Mouse (Mus musculus) limb, embryonic 11.5 days (tissue): ENCODE measurements around the gene Pms1. TPM values are rescaled to one million over a fixed set of nuclear protein-coding genes. Genes with fewer than 3 reads are reported as not detected.
A peak's percentile ranks its signal among the peaks of the same experiment; 100 is the strongest.
"Not testable (repeated sequence)": the region's sequence is repeated elsewhere in the genome, so short reads cannot be mapped to it uniquely, and the experiment has no call there.

Experiments
- ATAC-seq: fragments of 200-750 bp; cut with Nextera tagmentation; 2 replicates; pipeline ENCODE4 v1.8.0; 2017; ENCODE audit warnings: low read depth; ENCODE audit not compliant: insufficient number of reproducible peaks, low FRiP score, low TSS enrichment
- DNase-seq: peaks from one replicate; pipeline ENCODE4 v3.0.0-alpha.2; 2015; ENCODE audit warnings: low spot score
- H3K27ac ChIP-seq: fragments of 300-500 bp; sonication (generic); replicated peaks from 2 replicates; pipeline ENCODE4 v1.5.1; 2014; ENCODE audit warnings: low read depth, mild to moderate bottlenecking, low read length
- H3K27me3 ChIP-seq: fragments of 300-500 bp; sonication (generic); 2 replicates; pipeline ENCODE4 v1.6.1; 2014; ENCODE audit warnings: mild to moderate bottlenecking, low read length, mixed read lengths; ENCODE audit not compliant: control insufficient read depth, insufficient read depth
- H3K36me3 ChIP-seq: fragments of 300-500 bp; sonication (generic); 2 replicates; pipeline ENCODE4 v1.6.1; 2014; ENCODE audit warnings: mild to moderate bottlenecking, low read length, moderate library complexity, mixed read lengths; ENCODE audit not compliant: control insufficient read depth, insufficient read depth
- H3K4me1 ChIP-seq: fragments of 300-500 bp; sonication (generic); 2 replicates; pipeline ENCODE4 v1.6.1; 2014; ENCODE audit warnings: low read length, mixed read lengths; ENCODE audit not compliant: control insufficient read depth, insufficient read depth
- H3K4me2 ChIP-seq: fragments of 300-500 bp; sonication (generic); 2 replicates; pipeline ENCODE4 v1.6.1; 2014; ENCODE audit warnings: low read depth, mild to moderate bottlenecking, moderate library complexity; ENCODE audit not compliant: severe bottlenecking
- H3K4me3 ChIP-seq: fragments of 300-500 bp; sonication (generic); 2 replicates; pipeline ENCODE4 v1.5.1; 2014; ENCODE audit warnings: low read depth, low read length
- H3K9ac ChIP-seq: fragments of 300-500 bp; sonication (generic); 2 replicates; pipeline ENCODE4 v1.6.1; 2014; ENCODE audit warnings: mild to moderate bottlenecking, low read length
- H3K9me3 ChIP-seq: fragments of 300-500 bp; sonication (generic); 2 replicates; pipeline ENCODE4 v1.6.1; 2016; ENCODE audit warnings: low read length; ENCODE audit not compliant: control insufficient read depth
- WGBS: fragments of 180-500 bp; shearing (Covaris S2); extraction: QIAGEN DNeasy Blood & Tissue Kit; methylation state at CpG from one replicate; pipeline ENCODE4 v1.1.7; 2014; 5-methylcytosine and 5-hydroxymethylcytosine counted together
- polyA plus RNA-seq: library from polyadenylated mRNA; unstranded; fragments of >200 nt; fragmentation: Nextera tagmentation; extraction: Ambion mirVana; gene quantifications from 2 replicates; pipeline ENCODE4 v1.2.1, GENCODE M21; 2014

The Pms1 gene
- 26.0 and 27.4 TPM in 2 replicates for polyA plus RNA-seq

DNA sequence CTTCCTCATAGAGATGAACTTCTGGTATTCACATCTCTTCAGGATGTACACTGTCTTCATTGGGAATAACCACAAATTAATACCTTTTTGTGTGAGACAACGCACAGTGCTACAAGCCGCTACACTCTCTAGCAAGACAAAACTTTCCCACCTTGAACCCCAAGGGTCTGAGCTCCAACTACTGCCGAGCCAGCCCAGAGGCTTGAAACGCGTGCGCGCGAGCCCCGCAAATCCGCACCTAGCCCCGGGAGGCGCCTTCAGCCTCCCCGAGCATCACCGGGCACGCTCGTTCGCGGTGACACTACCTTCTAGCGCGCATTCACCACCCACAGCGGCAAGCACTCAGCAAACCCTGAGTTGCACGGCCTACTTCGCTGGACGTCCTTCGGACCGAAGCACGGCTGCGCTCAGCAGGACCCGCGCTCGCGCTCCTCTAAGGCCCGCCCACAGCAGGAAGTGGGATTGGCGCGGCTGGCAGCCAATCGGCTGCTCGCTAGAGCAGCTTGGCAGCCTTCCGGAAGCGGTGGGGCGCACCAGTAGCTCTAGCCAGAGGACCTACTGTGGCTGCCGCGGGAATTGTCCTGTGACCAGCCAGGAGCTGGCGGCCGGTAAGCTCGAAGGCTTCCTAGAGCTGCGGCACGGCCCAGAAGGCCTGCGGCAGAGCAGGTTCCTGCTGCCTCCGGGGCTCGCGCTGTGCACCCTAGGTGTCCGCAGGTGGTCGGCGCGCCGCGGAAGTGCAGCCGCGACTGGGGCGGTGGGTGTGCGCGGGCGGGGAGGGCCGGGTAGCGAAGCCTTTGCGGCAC, at the start of gene Pms1, which contains the start of the genes Ormdl1 and Gm28778:
TSS of gene Pms1 (minus strand) at position 438 of the 803 bp plus-strand sequence.
TSS of gene Ormdl1 (plus strand) at position 515 of the 803 bp plus-strand sequence.
TSS of gene Gm28778 (plus strand) at position 531 of the 803 bp plus-strand sequence.
- Histone ChIP-seq H3K4me2 (peak within 1 kb of the TSS; percentile 49), H3K36me3 (no peaks in the 10 kb centered on the region), H3K9ac (peak within 1 kb of the TSS; percentile 90), H3K27me3 (no peaks in the 10 kb centered on the region), H3K9me3 (no peaks in the 10 kb centered on the region), H3K4me3 (peak within 1 kb of the TSS; percentile 78), H3K27ac (no peak within 1 kb of the TSS; the same call in 1 of the 2 replicates), H3K4me1 (0 out of 2 replicates have a peak, but pooled peaks cover 2% of the 10 kb centered on the region)
- WGBS: under 1% methylated on average over 66 of the region's 66 CpGs
- ATAC-seq: peak; percentile 100
- peak; percentile 95 for DNase-seq

- H3K4me3 ChIP-seq: no peak overlapping the region
- H3K27ac ChIP-seq: no peak overlapping the region
- H3K36me3 ChIP-seq: peaks cover 5% of the 10 kb centered on the region
- H3K9me3 ChIP-seq: no peaks in the 10 kb centered on the region
- H3K9ac ChIP-seq: no peak overlapping the region
- WGBS: 96% methylated on average over 2 of the region's 2 CpGs
- H3K4me2 ChIP-seq: no peak overlapping the region
- H3K4me1 ChIP-seq: no peaks in the 10 kb centered on the region
- DNase-seq: no peak
- no peak for ATAC-seq
- no peaks in the 10 kb centered on the region for H3K27me3 ChIP-seq
Observed at GRCm38 (mm10) chr1:53341071-53341470, 44.3 kb upstream of the Pms1 start.

DNA sequence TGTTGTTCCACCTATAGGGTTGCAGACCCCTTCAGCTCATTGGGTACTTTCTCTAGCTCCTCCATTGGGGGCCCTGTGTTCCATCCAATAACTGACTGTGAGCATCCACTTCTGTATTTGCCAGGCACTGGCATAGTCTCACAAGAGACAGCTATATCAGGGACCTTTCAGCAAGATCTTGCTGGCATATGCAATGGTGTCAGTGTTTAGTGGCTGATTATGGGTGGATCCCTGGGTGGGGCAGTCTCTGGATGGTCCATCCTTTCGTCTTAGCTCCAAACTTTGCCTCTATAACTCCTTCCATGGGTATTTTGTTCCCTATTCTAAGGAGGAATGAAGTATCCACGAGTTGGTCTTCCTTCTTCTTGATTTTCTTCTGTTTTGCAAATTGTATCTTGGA, 40.6 kb upstream of the Pms1 start:
- not testable (repeated sequence) for H3K9me3 ChIP-seq, H3K4me1 ChIP-seq, H3K9ac ChIP-seq, DNase-seq, H3K4me2 ChIP-seq, H3K27me3 ChIP-seq, H3K4me3 ChIP-seq, H3K27ac ChIP-seq, ATAC-seq, H3K36me3 ChIP-seq
- 70% methylated on average over 2 of the region's 2 CpGs for WGBS

GRCm38 (mm10) chr1:53335465-53335864, 38.6 kb upstream of the Pms1 start:
- Histone ChIP-seq H3K9ac (no peak overlapping the region), H3K4me2 (no peak overlapping the region), H3K4me3 (no peak overlapping the region), H3K27me3 (no peaks in the 10 kb centered on the region), H3K36me3 (no peaks in the 10 kb centered on the region), H3K4me1 (no peaks in the 10 kb centered on the region), H3K9me3 (no peaks in the 10 kb centered on the region), H3K27ac (no peak overlapping the region)
- ATAC-seq: no peak
- no peak for DNase-seq

DNA sequence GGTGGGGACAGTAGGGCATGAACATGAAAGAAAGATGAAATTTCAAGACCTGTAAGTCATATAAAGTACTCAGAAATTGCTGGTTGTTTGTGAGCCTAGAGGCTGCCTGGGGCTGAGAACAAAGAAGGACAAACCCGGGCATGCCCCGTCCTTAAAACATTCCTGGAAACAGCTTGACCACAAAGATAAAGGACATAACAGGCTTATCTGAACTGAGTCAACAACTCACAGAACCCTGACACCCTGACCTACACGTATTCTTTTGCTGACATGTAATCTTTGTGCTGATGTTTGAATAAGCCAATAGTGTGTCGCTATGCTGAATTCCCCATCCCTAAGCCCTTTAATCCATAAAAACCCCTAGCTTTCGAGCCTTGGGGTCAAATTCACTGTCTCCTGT, 36.7 kb upstream of the Pms1 start:
- not testable (repeated sequence) for H3K27me3 ChIP-seq, H3K4me3 ChIP-seq, H3K4me1 ChIP-seq, H3K9ac ChIP-seq, DNase-seq, H3K9me3 ChIP-seq, H3K27ac ChIP-seq, H3K4me2 ChIP-seq, ATAC-seq, H3K36me3 ChIP-seq
- WGBS: 83% methylated on average over 5 of the region's 5 CpGs

DNA sequence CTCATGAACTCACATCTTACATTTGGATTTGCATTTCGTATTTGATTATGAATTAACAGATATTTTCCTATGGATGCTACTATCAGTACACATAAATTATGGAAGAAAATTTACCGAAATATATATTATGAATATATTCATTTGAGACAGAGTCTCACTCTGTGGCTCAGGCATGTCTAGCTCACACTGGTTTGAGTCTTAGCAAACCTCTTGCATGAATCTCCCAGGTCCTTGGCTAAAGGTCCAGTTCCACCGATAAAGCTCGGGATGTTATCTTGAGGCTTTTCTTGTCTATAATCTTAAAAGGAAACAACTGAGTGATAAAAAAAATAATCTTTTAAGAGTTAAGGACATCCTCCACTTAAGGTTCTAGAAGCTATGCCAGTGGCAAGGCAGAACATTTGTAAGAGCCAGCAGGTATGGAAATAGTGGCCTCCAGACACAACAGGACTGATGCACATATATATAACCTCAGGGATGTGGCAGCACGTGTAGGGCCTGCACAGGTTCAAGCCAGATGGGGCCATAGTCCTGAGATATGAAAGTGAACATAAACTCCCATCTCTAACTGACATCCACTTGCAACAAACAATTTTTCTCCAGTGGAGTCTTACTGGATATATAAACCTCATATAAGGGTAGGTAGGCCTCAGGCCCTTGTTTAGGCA, 28.1 kb upstream of the Pms1 start:
- no peaks in the 10 kb centered on the region; the same call in 1 of the 2 replicates for H3K36me3 ChIP-seq
- 90% methylated on average over 5 of the region's 5 CpGs for WGBS
- no peak overlapping the region for H3K4me3 ChIP-seq
- H3K4me1 ChIP-seq: no peaks in the 10 kb centered on the region
- H3K27ac ChIP-seq: no peak overlapping the region
- DNase-seq (no peak), ATAC-seq (no peak)
- no peak overlapping the region for H3K4me2 ChIP-seq
- no peaks in the 10 kb centered on the region for H3K9me3 ChIP-seq
- H3K27me3 ChIP-seq: no peaks in the 10 kb centered on the region
- no peak overlapping the region for H3K9ac ChIP-seq

DNA sequence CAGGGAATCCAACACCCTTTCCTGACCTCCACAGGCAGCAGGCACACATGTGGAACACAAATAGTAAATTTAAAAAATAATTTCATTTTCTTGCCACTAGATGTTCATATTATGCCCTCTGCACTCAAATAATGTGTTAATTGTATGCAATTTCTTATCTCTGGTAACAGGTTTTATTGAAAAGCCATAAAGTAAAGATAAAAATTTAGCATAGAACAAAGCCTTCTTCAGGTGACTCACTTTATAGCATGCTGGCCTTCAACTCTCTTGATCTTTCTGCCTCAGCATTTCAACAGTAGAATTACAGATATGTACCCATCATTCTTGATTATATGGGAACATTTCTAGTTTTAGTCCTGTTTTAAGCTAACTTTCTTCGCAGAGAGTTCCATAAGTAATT, 27.5 kb upstream of the Pms1 start:
- H3K27ac ChIP-seq: no peak overlapping the region
- no peak for DNase-seq
- H3K4me2 ChIP-seq: no peak overlapping the region
- no peaks in the 10 kb centered on the region; the same call in 1 of the 2 replicates for H3K36me3 ChIP-seq
- no peak overlapping the region for H3K4me3 ChIP-seq
- 90% methylated on average over 1 of the region's 1 CpGs for WGBS
- no peaks in the 10 kb centered on the region for H3K9me3 ChIP-seq
- H3K27me3 ChIP-seq: no peaks in the 10 kb centered on the region
- no peaks in the 10 kb centered on the region for H3K4me1 ChIP-seq
- no peak for ATAC-seq
- H3K9ac ChIP-seq: no peak overlapping the region

GRCm38 (mm10) chr1:53323254-53323653, 26.4 kb upstream of the Pms1 start:
- Histone ChIP-seq H3K27ac (no peak overlapping the region), H3K4me1 (no peaks in the 10 kb centered on the region), H3K9me3 (no peaks in the 10 kb centered on the region), H3K9ac (no peak overlapping the region), H3K27me3 (no peaks in the 10 kb centered on the region), H3K4me3 (no peak overlapping the region), H3K36me3 (no peaks in the 10 kb centered on the region; the same call in 1 of the 2 replicates), H3K4me2 (no peak overlapping the region)
- DNase-seq: no peak
- ATAC-seq: no peak
- 89% methylated on average over 5 of the region's 5 CpGs for WGBS
